Mouse (Mus musculus) frontal cortex, postnatal 10 days (tissue): ENCODE measurements around the gene Smarcd3.
A peak's percentile ranks its signal among the peaks of the same experiment; 100 is the strongest.

Experiments
- DNase-seq, 2 experiments: peaks; one replicate each; pipeline ENCODE4 v3.0.0; 2022; ENCODE audit warnings: low spot score in 2 of 2, mixed read lengths in 1 of 2

Gene Smarcd3

DNA sequence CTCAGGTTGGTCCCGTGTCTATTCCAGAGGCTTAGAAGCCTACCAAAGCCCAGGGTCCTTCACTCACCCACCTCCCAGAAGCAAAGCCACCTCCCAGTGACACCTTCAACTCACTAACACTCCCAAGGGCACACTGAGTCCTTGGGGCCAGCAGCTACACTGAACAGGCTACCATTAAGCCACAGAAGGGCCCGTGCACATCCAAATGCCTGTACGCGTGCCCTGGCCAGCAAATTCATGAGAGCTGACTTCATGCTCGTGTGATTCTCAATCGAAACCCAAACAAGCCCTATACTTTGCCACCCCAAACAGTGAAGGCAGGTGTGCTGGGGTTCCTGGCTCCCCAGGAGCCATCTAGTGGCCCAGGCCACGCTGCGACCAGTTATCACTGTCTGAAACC is 3.6 kb downstream of the Smarcd3 start:
- DNase-seq = no peak

GRCm38 (mm10) chr5:24620116-24620515 is 4.1 kb downstream of the Smarcd3 start:
- DNase-seq = no peak

DNA sequence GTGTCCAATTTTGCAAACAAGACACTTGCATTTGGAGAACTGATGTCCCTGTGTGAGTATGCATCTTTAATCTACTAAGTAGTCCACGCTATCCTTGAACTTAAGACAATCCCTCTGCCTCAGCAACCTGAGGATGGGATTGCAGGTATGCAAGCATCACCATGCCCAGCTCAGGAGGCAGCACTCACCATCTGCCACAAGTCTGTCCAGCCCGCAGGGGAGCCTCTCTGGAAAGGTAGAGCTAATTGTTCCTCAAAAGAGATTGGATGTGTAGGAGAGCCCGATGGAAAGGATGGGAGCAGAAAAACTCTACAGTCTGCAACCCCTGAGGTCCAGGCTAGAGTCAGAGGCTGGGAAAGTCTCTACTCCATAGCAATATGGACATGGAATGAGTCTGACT is 5.3 kb downstream of the Smarcd3 start:
- DNase-seq = no peak

GRCm38 (mm10) chr5:24615097-24615496 is 9.1 kb downstream of the Smarcd3 start:
- DNase-seq = no peak

DNA sequence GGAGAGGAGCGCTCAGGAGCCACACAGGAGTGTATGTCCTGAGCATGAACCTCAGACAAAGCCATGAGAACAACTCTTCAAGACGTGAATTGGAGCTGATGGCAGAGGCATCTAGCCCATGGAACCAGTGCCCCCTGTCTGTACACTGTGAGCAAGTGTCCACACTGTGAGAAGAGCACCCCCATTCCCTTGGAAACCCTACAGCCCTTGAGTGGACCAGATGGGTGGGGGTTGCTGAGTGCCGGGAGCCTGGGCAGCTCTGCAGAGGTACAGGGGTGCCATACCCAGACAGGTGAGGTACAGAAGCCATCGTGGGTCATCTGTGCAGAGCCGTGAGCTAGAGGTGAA is 11.9 kb downstream of the Smarcd3 start:
- no peak for DNase-seq

DNA sequence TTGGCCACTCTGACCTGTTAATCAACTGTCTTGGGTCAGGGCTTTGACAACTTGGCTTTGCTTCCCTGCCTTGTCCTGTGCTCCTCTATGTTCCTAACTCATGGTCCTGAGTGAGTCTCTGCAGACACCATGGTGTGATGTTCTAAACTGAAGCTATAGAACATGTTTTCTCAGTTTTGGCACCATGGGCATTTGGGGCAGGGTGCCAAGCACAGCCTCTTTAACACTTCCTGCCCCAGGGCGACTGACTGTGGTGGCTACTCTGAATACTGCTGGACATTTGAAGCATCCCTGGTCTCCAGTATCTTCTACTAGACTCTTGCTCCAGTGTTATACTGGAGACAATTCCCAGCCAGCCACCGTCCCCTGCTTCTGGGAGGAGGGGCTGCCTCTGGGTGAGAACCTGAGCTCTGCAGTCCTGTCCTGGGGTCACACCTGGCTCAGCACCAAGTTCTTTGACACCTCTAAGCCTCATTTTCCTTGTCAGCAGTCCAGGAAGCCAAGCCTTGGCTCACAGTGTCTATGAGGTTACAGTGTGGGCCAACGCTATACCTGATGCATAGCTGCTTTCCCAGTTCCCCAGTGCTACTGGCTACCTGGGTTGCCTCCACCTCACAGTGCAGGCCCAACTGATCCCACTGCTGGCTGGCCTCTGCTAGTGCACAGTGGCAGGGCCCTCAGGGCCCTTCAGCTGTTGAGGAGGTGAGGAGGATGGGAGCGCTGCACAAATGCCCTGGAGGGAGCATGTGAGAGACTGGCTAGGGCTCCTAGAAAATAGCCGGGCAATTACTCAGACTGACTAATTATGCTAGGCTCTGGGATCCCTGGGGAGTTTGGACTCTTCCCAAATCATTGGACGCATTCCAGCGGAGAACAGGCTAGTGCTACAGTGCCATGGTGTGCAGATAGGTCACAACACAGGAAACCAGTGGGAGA is 12.6 kb downstream of the Smarcd3 start:
- DNase-seq = peak in 1 of 2 experiments; percentile 55

GRCm38 (mm10) chr5:24609388-24609787 is 14.8 kb downstream of the Smarcd3 start:
- no peak for DNase-seq

DNA sequence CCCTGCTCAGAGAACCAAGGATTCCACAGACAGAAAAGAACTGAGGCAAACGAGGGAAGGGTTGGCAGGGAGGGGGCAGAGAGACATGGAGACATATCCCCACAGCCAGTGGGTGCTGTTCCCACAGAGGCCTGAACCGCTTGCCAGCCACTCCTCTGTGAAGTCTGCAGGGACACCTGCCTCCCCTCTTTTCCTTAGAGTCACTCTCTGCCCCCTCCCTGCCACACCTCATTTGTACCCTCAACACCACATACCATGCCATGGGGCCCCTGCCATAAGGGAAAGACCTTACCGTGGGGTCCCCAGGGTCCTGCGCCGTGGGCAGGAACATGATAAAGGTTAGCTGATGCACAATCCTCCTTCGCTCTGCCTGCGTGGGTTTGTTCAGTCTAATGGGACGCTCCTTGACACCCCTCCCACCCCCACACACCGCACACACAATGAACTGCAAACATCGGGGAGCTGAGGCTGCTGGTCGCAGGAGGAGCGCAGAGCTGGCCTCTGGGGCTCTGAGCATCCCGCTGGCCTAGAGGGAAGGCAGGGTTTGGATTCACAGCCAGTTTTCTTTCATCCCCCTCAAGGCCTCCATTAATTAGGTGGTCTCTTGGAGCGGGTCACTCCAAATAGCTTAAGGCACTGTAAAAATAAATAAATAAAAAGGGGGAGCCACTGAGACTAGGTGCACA is 18.1 kb downstream of the Smarcd3 start:
- peak in 1 of 2 experiments; percentile 33 for DNase-seq

DNA sequence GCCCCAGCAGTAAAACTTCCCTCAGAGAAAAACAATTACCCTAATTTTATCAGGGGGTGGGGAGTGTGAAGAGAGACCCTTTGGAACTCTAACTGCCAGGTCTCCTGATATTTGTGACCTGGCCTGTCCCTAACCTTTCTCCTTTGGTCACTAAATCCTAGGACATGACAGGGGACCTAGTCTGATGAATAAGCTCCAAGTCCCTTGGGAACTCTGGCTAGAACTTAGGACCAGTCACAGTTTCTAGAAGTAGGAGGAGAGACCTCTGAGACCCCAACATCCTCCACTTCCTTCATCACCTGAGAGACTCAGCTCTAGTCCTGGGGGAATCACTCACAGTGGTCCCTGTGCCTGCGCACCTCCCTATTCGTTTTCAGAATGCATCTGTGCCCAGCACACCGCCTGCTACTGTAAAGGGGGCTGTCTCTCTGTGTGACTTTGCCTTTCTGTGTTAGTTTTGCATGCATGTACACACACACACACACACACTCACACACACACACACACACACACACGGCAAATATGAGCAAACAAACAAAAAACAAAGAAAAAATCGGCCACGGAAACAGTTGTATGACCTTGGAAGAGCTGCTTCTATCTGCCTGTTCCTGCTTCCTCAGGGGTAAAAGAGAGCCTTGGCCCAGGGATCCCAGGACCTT is 18.8 kb downstream of the Smarcd3 start:
- peak in 1 of 2 experiments; percentile 6 for DNase-seq

- DNase-seq = peak; percentile 68 to 77
These were observed 19.5 kb downstream of the Smarcd3 start for GRCm38 (mm10) chr5:24604656-24605100.

- DNase-seq = no peak
These were observed 20.0 kb downstream of the Smarcd3 start for GRCm38 (mm10) chr5:24604080-24604655.

DNA sequence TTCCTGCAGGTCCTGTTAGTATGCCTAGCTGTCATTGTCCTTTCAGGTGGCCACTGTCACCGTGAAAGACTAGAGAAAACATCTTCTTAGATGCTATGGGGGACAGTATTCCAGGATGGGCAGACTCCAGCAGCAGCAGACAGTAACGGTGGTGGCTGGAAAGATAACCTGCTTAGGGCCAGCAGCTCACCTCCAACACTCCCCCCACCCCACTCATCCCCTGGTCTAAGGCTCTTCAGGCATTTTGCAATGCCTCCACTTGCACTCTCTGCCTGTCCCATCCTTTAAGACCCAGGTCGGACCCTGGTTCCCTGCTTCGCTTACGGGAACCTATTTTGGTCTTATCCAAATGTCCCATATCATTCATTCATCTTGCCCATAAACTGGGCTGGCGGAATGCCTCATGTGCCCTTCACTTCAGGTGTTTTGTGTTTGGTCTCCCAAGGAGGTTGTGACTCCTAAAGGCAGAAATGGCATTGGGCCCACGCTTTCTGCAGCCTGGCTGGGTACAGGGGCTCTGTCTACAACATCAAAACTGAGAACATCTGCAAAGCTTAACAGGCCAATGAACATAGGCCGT is 20.7 kb downstream of the Smarcd3 start:
- no peak for DNase-seq

- no peak for DNase-seq
These were observed 21.4 kb downstream of the Smarcd3 start for GRCm38 (mm10) chr5:24602751-24603343.

- DNase-seq = no peak
These were observed 22.1 kb downstream of the Smarcd3 start for GRCm38 (mm10) chr5:24601911-24602750.

GRCm38 (mm10) chr5:24601071-24601835 is 23.0 kb downstream of the Smarcd3 start:
- DNase-seq = no peak

- DNase-seq = no peak
These were observed 24.0 kb downstream of the Smarcd3 start for GRCm38 (mm10) chr5:24600236-24600635.

DNA sequence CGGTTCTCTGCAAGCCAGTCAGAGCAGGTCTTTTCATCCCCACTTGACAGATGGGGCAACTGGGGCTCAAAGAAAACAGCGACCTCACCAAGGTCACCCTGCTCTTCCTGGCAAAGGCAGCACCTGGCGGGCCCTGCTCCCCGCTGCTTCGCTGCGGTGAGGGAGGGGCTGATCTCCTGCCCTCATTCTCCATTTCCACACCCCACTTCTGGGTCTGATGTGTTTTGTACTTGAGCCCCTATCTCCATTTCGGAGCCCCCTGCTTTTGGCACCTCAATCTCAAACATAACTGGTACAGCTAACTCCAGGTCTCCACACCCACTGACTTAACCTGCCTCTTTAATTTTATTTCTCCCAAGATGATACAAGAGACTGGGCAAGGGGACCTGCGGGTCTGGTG is 25.1 kb downstream of the Smarcd3 start:
- DNase-seq = no peak

DNA sequence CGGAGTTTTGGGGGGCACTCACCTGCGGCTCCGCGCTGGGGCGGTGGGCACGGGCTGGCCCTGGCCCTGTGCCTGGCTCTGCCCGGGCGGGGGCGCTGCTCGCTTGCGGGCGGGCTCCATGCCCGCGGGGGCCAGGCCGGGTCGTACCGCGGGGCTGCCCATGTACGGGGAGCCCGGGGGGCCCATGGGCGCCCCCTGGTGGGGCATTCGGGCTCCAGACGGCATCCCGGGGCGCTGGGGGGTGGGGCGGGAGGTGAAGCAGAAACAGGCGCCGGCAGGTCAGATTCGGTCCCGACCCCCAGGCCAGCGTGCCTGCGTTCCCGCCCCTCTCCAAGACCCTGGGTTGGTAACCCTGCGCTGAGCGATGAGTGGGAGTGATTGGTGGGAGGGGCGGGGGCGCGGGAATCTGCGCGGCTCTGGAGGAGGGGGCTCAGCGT is 25.6 kb downstream of the Smarcd3 start:
- peak; percentile 48 to 67 for DNase-seq

DNA sequence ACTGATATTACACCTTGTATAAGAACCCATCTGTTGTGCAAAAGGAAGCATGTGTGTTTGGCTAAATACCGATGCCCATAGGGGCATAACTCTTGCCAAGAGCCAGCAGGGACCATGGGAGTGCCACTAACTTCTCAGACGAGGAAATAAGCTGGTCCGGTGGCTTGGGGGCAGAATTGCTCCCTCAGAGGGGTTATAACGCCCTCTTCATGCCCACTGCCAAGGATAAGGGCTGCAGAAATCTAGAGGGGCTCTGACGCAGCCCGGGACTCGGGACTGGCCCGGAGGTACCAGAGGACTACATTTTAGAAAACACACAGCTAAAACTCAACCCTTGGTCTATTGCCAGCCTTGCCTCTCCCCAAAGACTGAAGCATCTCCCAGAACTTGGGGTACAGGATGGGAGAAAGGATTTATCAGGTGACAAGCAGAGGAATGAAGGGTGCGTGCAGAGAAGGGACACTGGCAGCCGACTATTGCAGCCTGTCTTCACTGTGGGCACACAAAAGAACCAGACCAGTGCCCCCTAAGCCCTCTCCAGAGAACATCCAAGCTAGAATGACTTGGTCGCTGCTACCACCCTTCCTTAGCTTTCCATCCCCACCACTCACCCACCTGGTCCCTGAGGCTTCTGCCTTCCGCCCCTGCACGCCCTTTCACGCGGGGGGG is 26.2 kb downstream of the Smarcd3 start:
- peak in 1 of 2 experiments; percentile 18 for DNase-seq
